Mouse (Mus musculus): ENCODE measurements at regions not wholly inside any gene's neighbourhood (a gene's known extent, or its start where the extent isn't known, plus 50 kb on each side); places are given as distances from the start of the nearest gene placed in this dataset.

DNA sequence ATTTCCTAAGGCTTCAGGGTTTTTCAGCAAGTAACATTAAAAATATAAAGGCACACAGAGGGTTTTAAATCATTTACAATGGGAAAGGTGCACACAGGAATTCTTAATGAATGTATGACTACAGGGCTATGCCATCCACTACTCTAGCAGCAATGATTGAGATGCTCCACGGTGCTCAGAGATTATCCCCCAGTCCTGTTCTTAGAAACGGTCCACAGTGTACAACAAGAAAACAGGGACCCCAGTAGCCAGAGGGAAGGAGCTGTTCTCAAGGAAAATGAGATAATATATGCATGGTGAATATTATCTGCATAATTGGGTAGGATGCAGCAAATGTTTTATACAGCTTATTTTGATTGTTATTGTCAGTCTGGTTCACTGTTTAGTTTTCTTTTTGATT, 186.3 kb upstream of the Speer2 start:
- ATAC-seq (ENCODE audit: low read depth), result no peak
- DNase-seq (ENCODE audit: low spot score), result no peak
- no peaks in the 10 kb centered on the region for H3K27me3 ChIP-seq (replicated peaks; ENCODE audit: control insufficient read depth, insufficient read depth, low read length)
- H3K9me3 ChIP-seq (ENCODE audit: control insufficient read depth, low read length), result no peaks in the 10 kb centered on the region
- H3K9ac ChIP-seq (ENCODE audit: low read depth, low read length), result no peak overlapping the region
- 71% methylated on average over 2 of the region's 2 CpGs for whole genome bisulfite sequencing
- no peak overlapping the region for H3K4me2 ChIP-seq (ENCODE audit: low read depth, low read length)
- no peaks in the 10 kb centered on the region for H3K4me1 ChIP-seq (ENCODE audit: control insufficient read depth, insufficient read depth, low read length)
- no peak overlapping the region for H3K27ac ChIP-seq (replicated peaks; ENCODE audit: low read depth, low read length)
- no peaks in the 10 kb centered on the region for H3K36me3 ChIP-seq (ENCODE audit: control insufficient read depth, insufficient read depth, low read length)
- H3K4me3 ChIP-seq (ENCODE audit: low read depth, low read length), result no peak overlapping the region

GRCm38 (mm10) chr16:70071471-70071870, 207.9 kb upstream of the Speer2 start:
- 81% methylated on average over 4 of the region's 4 CpGs for WGBS
- no peak overlapping the region for H3K27ac ChIP-seq (replicated peaks; ENCODE audit: low read depth, low read length)
- no peak for DNase-seq (ENCODE audit: low spot score)
- H3K4me2 ChIP-seq (ENCODE audit: low read depth, low read length), result no peak overlapping the region
- H3K27me3 ChIP-seq (replicated peaks; ENCODE audit: control insufficient read depth, insufficient read depth, low read length), result no peaks in the 10 kb centered on the region
- no peak for ATAC-seq (ENCODE audit: low read depth)
- no peak overlapping the region for H3K9ac ChIP-seq (ENCODE audit: low read depth, low read length)
- H3K36me3 ChIP-seq (ENCODE audit: control insufficient read depth, insufficient read depth, low read length), result no peaks in the 10 kb centered on the region
- H3K4me3 ChIP-seq (ENCODE audit: low read depth, low read length), result no peak overlapping the region
- H3K9me3 ChIP-seq (ENCODE audit: control insufficient read depth, low read length), result no peaks in the 10 kb centered on the region
- no peaks in the 10 kb centered on the region for H3K4me1 ChIP-seq (ENCODE audit: control insufficient read depth, insufficient read depth, low read length)

DNA sequence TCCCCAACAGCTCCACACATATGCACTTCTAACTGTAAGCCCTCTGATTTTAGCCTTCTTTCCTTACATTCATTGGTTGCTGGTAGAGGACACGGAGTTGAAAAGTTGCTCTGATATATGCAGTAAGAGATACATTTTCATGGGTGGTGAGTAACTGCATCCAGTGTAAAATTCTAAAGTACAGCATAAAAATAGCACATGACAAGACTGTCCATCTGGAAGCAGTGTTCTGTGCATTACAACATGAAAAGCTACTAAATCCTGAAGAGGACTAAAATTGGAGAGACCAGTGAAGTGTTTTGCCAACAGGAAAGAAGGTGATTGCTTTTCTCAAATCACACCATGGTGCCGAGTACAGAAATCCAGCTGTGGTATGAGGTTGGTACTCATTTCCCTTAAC, 210.2 kb upstream of the Speer2 start:
- no peak overlapping the region for H3K27ac ChIP-seq (replicated peaks; ENCODE audit: low read depth, low read length)
- no peak overlapping the region for H3K9ac ChIP-seq (ENCODE audit: low read depth, low read length)
- no peaks in the 10 kb centered on the region for H3K27me3 ChIP-seq (replicated peaks; ENCODE audit: control insufficient read depth, insufficient read depth, low read length)
- no peak for ATAC-seq (ENCODE audit: low read depth)
- H3K9me3 ChIP-seq (ENCODE audit: control insufficient read depth, low read length), result no peaks in the 10 kb centered on the region
- H3K4me2 ChIP-seq (ENCODE audit: low read depth, low read length), result no peak overlapping the region
- H3K4me1 ChIP-seq (ENCODE audit: control insufficient read depth, insufficient read depth, low read length), result peaks cover 1% of the 10 kb centered on the region; the same call in 1 of the 2 replicates
- DNase-seq (ENCODE audit: low spot score), result no peak
- WGBS, result 63% methylated on average over 2 of the region's 2 CpGs
- H3K36me3 ChIP-seq (ENCODE audit: control insufficient read depth, insufficient read depth, low read length), result no peaks in the 10 kb centered on the region
- H3K4me3 ChIP-seq (ENCODE audit: low read depth, low read length), result no peak overlapping the region

- WGBS, result 49% methylated on average over 10 of the region's 10 CpGs
- Histone ChIP-seq H3K4me2 (ENCODE audit: low read depth, low read length) (peak overlapping the region; percentile 43), H3K4me3 (ENCODE audit: low read depth, low read length) (no peak overlapping the region), H3K9me3 (ENCODE audit: control insufficient read depth, low read length) (no peaks in the 10 kb centered on the region), H3K27ac (replicated peaks; ENCODE audit: low read depth, low read length) (no peak overlapping the region), H3K4me1 (ENCODE audit: control insufficient read depth, insufficient read depth, low read length) (peaks cover 3% of the 10 kb centered on the region; the same call in 1 of the 2 replicates), H3K36me3 (ENCODE audit: control insufficient read depth, insufficient read depth, low read length) (no peaks in the 10 kb centered on the region), H3K27me3 (replicated peaks; ENCODE audit: control insufficient read depth, insufficient read depth, low read length) (no peaks in the 10 kb centered on the region), H3K9ac (ENCODE audit: low read depth, low read length) (no peak overlapping the region)
- no peak for ATAC-seq (ENCODE audit: low read depth)
- DNase-seq (ENCODE audit: low spot score), result peak; percentile 60
Measured at GRCm38 (mm10) chr16:70079497-70079896, 216.0 kb upstream of the Speer2 start.

DNA sequence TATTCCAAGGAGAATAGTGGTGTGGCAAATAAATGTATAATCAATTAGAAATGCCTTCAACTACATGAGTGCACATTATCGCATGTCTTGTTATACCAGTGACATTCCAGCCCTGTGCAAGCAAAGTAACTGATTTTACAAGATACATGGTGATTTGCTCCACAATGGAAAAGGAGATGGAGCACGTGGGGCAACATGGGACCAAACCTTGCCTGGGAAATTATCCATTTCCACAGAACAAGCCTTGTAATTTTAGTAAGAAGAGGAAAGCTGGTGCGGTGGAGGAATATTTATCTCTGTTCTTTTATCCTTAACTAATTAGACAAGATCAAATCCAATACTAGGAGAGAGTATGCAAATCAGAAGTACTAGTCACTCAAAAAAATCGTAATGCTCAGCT, 222.5 kb upstream of the Gbe1 start:
- Histone ChIP-seq H3K9me3 (ENCODE audit: control insufficient read depth, low read length) (no peaks in the 10 kb centered on the region), H3K9ac (ENCODE audit: low read depth, low read length) (no peak overlapping the region), H3K36me3 (ENCODE audit: control insufficient read depth, insufficient read depth, low read length) (no peaks in the 10 kb centered on the region), H3K27me3 (replicated peaks; ENCODE audit: control insufficient read depth, insufficient read depth, low read length) (no peaks in the 10 kb centered on the region), H3K27ac (replicated peaks; ENCODE audit: low read depth, low read length) (no peak overlapping the region), H3K4me3 (ENCODE audit: low read depth, low read length) (no peak overlapping the region), H3K4me2 (ENCODE audit: low read depth, low read length) (no peak overlapping the region), H3K4me1 (ENCODE audit: control insufficient read depth, insufficient read depth, low read length) (no peaks in the 10 kb centered on the region)
- ATAC-seq (ENCODE audit: low read depth) (no peak), DNase-seq (ENCODE audit: low spot score) (no peak)
- WGBS, result 70% methylated on average over 4 of the region's 4 CpGs

DNA sequence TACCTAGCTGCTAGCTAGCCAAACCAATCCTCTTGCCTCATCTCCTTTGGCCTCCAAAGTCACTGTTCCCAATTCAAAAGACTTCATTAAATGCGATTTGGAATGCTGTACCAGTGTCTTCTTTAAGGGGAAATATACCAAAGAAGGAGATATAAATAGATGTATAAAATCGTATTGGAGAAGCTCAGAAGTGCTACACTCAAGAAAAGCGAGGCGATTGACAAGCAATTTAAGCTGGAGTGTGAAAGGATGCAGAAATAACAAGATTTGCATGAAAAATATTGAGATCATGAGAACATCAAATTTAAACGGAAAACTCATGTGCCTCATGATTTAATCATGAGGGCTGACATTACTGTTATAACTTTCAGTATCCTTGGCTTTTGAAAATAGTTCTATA, 221.8 kb upstream of the Gbe1 start:
- DNase-seq (ENCODE audit: low spot score) (no peak), ATAC-seq (ENCODE audit: low read depth) (no peak)
- no peaks in the 10 kb centered on the region for H3K9me3 ChIP-seq (ENCODE audit: control insufficient read depth, low read length)
- H3K36me3 ChIP-seq (ENCODE audit: control insufficient read depth, insufficient read depth, low read length), result no peaks in the 10 kb centered on the region
- H3K9ac ChIP-seq (ENCODE audit: low read depth, low read length), result no peak overlapping the region
- H3K4me1 ChIP-seq (ENCODE audit: control insufficient read depth, insufficient read depth, low read length), result no peaks in the 10 kb centered on the region
- no peak overlapping the region for H3K4me3 ChIP-seq (ENCODE audit: low read depth, low read length)
- WGBS, result 85% methylated on average over 5 of the region's 5 CpGs
- H3K27ac ChIP-seq (replicated peaks; ENCODE audit: low read depth, low read length), result no peak overlapping the region
- H3K4me2 ChIP-seq (ENCODE audit: low read depth, low read length), result no peak overlapping the region
- H3K27me3 ChIP-seq (replicated peaks; ENCODE audit: control insufficient read depth, insufficient read depth, low read length), result no peaks in the 10 kb centered on the region

DNA sequence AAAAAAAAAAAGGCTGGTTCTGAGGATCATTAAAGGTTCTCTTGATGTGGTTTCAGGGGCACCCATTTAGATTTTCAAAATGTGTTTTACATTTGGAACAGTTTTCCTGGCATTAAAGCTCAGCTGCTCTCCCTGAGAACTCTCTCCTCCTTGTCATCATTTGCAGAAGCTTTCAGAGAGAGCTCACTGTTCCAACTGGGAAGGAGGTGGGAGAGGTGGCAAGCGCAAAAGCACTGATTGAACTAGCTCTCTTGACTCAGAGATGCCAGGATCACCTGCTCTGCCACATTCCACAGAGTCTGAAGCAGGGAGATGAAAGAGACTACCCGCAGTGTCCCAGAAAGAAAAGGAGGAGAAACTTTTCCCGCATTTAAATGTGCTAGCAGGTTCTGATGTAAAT, 220.5 kb upstream of the Gbe1 start:
- Histone ChIP-seq H3K36me3 (ENCODE audit: control insufficient read depth, insufficient read depth, low read length) (no peaks in the 10 kb centered on the region), H3K27ac (replicated peaks; ENCODE audit: low read depth, low read length) (no peak overlapping the region), H3K4me2 (ENCODE audit: low read depth, low read length) (peak overlapping the region; percentile 23; the same call in 1 of the 2 replicates), H3K9ac (ENCODE audit: low read depth, low read length) (no peak overlapping the region), H3K4me1 (ENCODE audit: control insufficient read depth, insufficient read depth, low read length) (no peaks in the 10 kb centered on the region), H3K4me3 (ENCODE audit: low read depth, low read length) (no peak overlapping the region), H3K9me3 (ENCODE audit: control insufficient read depth, low read length) (no peaks in the 10 kb centered on the region), H3K27me3 (replicated peaks; ENCODE audit: control insufficient read depth, insufficient read depth, low read length) (no peaks in the 10 kb centered on the region)
- WGBS, result 13% methylated on average over 3 of the region's 3 CpGs
- peak; percentile 34 for DNase-seq (ENCODE audit: low spot score)
- no peak for ATAC-seq (ENCODE audit: low read depth)

DNA sequence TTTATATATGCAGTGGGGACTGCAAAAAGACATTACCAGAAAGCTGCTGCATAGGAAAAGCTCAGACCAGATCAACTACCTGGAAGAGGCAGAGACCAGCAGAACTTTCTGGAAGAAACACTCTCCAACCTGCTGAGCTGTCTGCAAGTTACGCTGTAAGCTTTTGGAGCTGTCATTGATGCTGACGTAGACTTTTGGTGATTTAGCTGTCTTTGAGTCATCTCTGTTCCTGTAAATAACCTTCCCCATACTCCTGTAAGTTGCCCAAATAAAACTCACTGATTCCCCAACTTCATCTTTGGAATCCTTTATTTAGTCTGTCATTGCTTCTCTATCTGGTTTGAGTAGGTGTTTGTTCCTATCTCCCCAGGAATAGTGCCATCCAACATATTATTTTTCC, 218.5 kb upstream of the Gbe1 start:
- H3K4me2 ChIP-seq (ENCODE audit: low read depth, low read length), result no peak overlapping the region
- no peak overlapping the region for H3K27ac ChIP-seq (replicated peaks; ENCODE audit: low read depth, low read length)
- no peak overlapping the region for H3K9ac ChIP-seq (ENCODE audit: low read depth, low read length)
- no peaks in the 10 kb centered on the region for H3K36me3 ChIP-seq (ENCODE audit: control insufficient read depth, insufficient read depth, low read length)
- no peaks in the 10 kb centered on the region for H3K9me3 ChIP-seq (ENCODE audit: control insufficient read depth, low read length)
- DNase-seq (ENCODE audit: low spot score) (no peak), ATAC-seq (ENCODE audit: low read depth) (no peak)
- no peaks in the 10 kb centered on the region for H3K4me1 ChIP-seq (ENCODE audit: control insufficient read depth, insufficient read depth, low read length)
- 75% methylated on average over 2 of the region's 2 CpGs for WGBS
- no peak overlapping the region for H3K4me3 ChIP-seq (ENCODE audit: low read depth, low read length)
- H3K27me3 ChIP-seq (replicated peaks; ENCODE audit: control insufficient read depth, insufficient read depth, low read length), result no peaks in the 10 kb centered on the region

DNA sequence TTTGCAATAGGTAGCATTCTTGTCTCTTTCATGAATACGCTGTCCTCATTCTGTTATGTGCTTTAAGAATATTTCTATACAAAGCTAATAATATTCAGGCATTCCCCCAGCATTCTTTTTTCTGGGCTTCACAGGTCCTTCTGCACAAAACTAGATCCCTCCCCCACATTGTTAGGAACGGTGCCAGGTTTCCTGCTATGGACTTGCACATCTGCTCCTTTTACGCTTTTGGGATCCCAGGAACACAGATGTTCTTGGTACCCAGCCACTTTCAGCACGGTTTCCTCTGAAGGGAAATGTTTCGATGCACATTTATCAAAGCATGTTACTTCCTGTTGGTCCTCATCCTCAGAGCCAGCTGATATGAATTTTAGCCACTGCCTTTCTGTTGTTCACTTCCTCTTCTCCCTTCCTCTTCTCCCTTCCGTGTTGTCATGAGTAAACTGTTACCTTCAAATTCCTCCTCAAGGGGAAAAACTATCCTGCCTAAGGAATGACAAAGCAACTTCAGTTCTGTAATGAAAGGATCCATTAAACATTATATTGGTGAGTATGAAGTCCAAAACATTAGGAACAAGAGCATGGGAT, 209.9 kb upstream of the Gbe1 start:
- 35% methylated on average over 6 of the region's 6 CpGs for WGBS
- no peak overlapping the region for H3K4me3 ChIP-seq (ENCODE audit: low read depth, low read length)
- H3K27me3 ChIP-seq (replicated peaks; ENCODE audit: control insufficient read depth, insufficient read depth, low read length), result no peaks in the 10 kb centered on the region
- H3K4me1 ChIP-seq (ENCODE audit: control insufficient read depth, insufficient read depth, low read length), result peaks cover 5% of the 10 kb centered on the region; the same call in 1 of the 2 replicates
- DNase-seq (ENCODE audit: low spot score) (peak; percentile 81), ATAC-seq (ENCODE audit: low read depth) (no peak)
- 0 out of 2 replicates have a peak, but pooled peaks cover 6% of the 10 kb centered on the region for H3K9me3 ChIP-seq (ENCODE audit: control insufficient read depth, low read length)
- H3K4me2 ChIP-seq (ENCODE audit: low read depth, low read length), result peak overlapping the region; percentile 9; the same call in 1 of the 2 replicates
- H3K36me3 ChIP-seq (ENCODE audit: control insufficient read depth, insufficient read depth, low read length), result no peaks in the 10 kb centered on the region
- no peak overlapping the region for H3K9ac ChIP-seq (ENCODE audit: low read depth, low read length)
- H3K27ac ChIP-seq (replicated peaks; ENCODE audit: low read depth, low read length), result no peak overlapping the region

Data from embryonic facial prominence, embryonic 14.5 days (tissue).